Mouse (Mus musculus): ENCODE measurements at regions not wholly inside any gene's neighbourhood (a gene's known extent, or its start where the extent isn't known, plus 50 kb on each side); places are given as distances from the start of the nearest gene placed in this dataset.

DNA sequence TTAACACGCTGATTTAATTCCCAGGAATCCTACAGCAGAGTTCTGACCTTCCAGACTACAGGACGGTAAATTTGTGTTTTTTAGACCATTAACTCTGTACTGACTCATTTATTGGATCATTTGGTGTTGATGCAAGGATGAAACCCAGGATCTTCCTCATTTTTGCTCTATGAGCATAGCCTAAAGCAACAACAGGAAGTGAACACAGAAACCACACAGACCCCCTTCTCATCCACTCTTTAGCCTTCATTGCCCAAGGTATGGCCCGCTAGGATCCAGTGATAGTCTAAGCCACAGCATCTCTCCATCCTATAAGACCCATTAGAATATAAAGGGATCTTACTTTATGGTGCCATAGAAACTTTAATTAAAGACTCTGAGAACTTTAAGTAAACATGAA lies 56.5 kb upstream of the Grin2b start:
- DNase-seq (ENCODE audit: extremely low spot score in 1 of 2, low spot score in 1 of 2) = no peak

DNA sequence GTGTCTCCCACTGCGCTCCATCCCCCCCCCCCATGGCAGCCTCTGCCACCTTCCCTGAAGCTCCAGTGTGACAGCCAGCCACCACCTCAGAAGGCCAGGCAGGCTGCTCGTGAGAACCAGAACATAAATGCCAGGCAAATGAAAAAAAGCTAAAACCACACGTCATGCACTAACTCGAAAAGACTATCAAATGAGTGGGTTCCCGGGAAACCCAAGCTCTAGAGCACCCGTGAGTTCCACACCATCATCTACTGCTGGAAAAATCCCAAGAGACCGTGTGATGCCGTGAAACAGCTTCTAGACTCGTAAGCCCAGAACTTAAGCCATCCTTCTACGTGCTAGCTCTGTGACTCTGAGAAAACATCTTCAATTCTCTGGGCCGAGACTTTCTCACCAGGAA lies 62.2 kb upstream of the Grin2b start:
- peak; percentile 55 to 64 for DNase-seq (ENCODE audit: extremely low spot score in 1 of 2, low spot score in 1 of 2)

- DNase-seq (ENCODE audit: extremely low spot score in 1 of 2, low spot score in 1 of 2) = no peak
Observed at GRCm38 (mm10) chr6:136238989-136239388, 65.7 kb upstream of the Grin2b start.

GRCm38 (mm10) chr6:136239416-136239815 lies 66.1 kb upstream of the Grin2b start:
- no peak for DNase-seq (ENCODE audit: extremely low spot score in 1 of 2, low spot score in 1 of 2)

- peak; percentile 41 to 73 for DNase-seq (ENCODE audit: extremely low spot score in 1 of 2, low spot score in 1 of 2)
Observed at GRCm38 (mm10) chr6:136241574-136242311, 68.4 kb upstream of the Grin2b start.

- DNase-seq (ENCODE audit: extremely low spot score in 1 of 2, low spot score in 1 of 2) = no peak
Observed at GRCm38 (mm10) chr6:136244895-136245294, 71.6 kb upstream of the Grin2b start.

DNA sequence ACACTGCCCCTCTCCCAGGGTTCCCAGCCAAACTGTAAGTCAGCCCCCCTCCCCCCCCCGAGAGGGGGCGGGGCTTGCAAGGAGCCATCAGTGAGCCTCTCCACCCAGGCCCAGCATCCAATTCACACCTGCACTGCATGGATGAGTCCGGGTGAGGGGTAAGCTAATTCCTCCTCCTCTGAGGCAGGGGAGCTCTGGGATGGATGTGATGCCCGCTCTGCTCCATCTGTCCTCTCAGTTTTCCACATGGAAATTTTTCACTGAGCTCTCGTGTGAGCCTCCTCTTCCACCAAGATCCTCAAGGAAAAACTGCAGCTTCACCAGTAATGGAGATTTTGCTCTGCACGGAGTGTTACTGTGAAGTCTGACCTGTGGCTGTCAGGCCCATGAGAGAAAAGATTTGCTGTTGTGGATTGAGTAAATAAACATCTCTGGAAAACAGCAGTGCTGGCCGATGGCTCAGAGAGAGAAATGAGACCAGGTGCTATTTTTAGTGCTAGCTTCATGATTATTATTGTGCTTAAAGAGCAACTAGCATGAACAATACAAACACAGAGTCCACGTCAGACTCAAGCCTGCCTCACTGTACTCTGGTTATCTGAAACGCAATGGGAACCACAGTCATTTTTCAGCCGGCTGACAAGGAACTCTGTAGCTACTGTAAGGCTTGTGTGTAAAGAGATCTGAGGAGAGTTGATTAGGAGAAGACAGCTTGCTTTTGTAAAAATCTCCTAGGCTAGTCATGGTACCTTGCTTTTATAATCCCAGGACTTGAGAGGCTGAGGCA lies 71.4 kb upstream of the Gm8994 start:
- no peak for DNase-seq (ENCODE audit: extremely low spot score in 1 of 2, low spot score in 1 of 2)

- DNase-seq (ENCODE audit: extremely low spot score in 1 of 2, low spot score in 1 of 2) = no peak
Observed at GRCm38 (mm10) chr6:136275742-136276141, 51.6 kb upstream of the Gm8994 start.

DNA sequence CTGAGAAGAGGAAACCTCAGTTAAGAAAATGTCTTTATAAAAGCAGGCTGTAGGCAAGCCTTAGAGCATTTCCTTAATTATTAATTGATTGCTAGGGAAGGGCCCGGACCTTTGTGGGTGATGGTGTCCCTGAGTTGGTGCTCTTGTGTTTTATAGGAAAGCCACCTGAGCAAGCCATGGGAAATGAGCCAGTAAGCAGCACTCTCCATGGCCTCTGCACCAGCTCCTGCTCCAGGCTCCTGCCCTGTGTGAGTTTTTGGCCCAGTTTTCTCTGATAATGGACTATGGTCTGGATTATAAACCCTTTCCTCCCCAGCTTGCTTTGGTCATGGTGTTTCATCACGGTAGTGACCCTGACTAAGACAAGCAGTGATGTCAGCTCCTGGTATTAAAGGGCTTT lies 50.6 kb upstream of the Gm8994 start:
- no peak for DNase-seq (ENCODE audit: extremely low spot score in 1 of 2, low spot score in 1 of 2)

Measured in frontal cortex, adult 2 months (tissue).